Mouse (Mus musculus): ENCODE measurements around the gene Notch3. TPM values are rescaled to one million over a fixed set of nuclear protein-coding genes. Genes with fewer than 3 reads are reported as not detected.
"Not testable (repeated sequence)": the region's sequence is repeated elsewhere in the genome, so short reads cannot be mapped to it uniquely, and the experiment has no call there.

Gene Notch3
- polyA plus RNA-seq, 1 experiment = 33.0 TPM

DNA sequence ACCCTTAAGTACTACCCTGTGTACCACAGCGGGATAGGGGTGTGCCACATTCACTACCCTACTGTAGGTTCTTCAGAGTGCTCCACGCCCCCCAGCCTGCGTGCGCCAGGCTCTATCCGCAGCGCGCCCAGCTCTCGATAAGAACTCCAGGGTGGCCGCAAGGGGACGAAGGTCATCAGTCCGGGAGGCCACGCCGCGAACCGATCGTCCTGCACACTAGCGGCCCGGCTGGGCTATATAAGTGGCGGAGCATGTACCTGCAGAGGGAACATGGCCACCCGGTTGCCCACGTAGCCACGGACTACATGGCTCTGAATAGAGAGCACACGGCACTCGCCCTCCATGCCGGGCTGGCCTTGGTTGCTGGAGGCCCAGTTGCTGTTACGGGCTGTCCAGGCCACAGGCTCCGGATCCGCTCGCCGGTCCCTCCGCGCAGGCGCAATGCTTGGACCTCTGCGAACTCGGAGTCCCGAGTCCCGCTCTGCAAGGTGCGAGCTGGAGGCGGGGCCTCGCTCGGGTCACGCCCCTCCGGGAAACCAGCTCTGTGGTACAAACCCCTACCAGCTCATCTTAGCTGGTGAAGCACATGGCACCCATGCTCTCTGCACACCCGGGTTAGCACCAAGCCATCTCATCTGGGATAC lies 66.6 kb downstream of the Notch3 start:
- TF ChIP-seq POLR2A (IDR thresholded peaks at IDR 0.05; ENCODE audit: borderline replicate concordance, extremely low read depth, insufficient read depth, insufficient read length, poor library complexity, severe bottlenecking) = no peak
- TF ChIP-seq CTCF (IDR thresholded peaks at IDR 0.05; ENCODE audit: borderline replicate concordance, extremely low read depth, insufficient read depth, insufficient read length) = no peak
- peak; percentile 79 for DNase-seq (ENCODE audit: low read depth)

DNA sequence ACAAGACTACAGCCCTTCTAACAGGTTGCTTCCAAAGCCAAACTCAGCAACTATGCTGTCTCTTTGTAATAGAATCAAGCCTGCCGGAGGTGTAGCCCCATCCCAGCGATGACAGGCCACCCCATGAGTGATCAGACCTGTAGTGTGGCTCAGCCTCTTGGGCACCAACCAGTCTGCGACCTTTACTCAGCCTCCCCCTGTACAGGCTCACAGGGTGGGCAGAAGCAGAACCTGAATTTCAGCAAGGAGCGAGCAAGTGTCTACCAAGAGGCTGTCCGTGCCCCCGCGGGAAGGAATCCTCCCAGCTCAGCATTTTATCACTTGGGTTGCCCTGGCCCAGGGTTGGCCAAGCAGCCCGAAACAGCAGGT lies 67.1 kb downstream of the Notch3 start:
- TF ChIP-seq POLR2A (IDR thresholded peaks at IDR 0.05; ENCODE audit: borderline replicate concordance, extremely low read depth, insufficient read depth, insufficient read length, poor library complexity, severe bottlenecking) = no peak
- TF ChIP-seq CTCF (IDR thresholded peaks at IDR 0.05; ENCODE audit: borderline replicate concordance, extremely low read depth, insufficient read depth, insufficient read length) = no peak
- DNase-seq (ENCODE audit: low read depth) = no peak

DNA sequence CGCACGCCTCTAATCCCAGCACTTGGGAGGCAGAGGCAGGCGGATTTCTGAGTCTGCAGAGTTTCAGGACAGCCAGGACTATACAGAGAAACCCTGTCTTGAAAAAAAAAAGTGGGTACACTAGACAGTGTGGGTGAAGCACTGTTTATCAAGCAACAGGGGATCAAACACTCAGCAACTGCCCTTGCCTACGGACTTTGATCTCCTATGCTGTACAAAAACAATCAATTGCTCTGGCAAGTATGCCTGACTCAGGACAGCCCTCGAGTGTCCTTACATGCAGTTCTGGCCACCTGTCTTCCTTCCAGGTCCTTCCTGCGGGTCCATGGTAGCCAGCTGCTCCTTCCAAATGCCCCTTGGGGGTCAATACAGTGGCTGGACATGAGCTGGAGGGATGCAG lies 67.7 kb downstream of the Notch3 start:
- DNase-seq (ENCODE audit: low read depth) = not testable (repeated sequence)

DNA sequence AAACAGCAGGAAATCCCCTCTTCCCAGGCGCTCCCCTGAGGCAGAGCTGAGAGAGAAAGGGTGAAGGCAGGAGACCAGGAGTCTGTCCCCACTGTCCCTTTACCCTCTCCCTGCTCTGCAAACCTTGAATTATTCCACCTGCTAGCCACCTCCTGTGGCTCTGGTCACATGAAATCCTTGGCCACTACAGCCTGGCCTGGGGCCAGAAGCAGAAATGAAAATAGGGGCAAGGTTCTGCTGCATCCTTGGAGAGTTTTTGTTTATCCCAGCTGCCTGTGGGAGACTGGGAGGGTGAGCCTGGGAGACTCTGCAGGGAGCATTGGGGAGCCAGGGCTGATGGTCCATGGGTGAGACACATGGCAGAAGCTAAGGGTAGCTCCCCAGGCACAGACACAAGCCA lies 69.0 kb downstream of the Notch3 start:
- DNase-seq (ENCODE audit: low read depth) = no peak
- TF ChIP-seq CTCF (IDR thresholded peaks at IDR 0.05; ENCODE audit: borderline replicate concordance, extremely low read depth, insufficient read depth, insufficient read length) (no peak), POLR2A (IDR thresholded peaks at IDR 0.05; ENCODE audit: borderline replicate concordance, extremely low read depth, insufficient read depth, insufficient read length, poor library complexity, severe bottlenecking) (no peak)

DNA sequence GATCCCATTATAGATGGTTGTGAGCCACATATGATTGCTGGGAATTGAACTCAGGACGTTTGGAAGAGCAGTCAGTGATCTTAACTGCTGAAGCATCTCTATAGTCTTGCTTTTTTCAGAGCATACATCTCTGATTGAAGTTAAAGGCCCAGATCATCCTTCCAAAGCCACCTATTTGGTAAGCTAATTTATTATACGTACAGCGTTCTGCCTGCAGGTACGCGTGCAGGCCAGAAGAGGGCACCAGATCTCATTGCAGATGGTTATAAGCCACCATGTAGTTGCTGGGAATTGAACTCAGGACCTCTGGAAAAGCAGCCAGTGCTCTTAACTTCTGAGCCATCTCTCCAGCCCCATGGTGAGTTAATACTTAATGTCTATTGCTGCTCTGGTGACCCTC lies 73.8 kb downstream of the Notch3 start:
- DNase-seq (ENCODE audit: low read depth) = no peak
- TF ChIP-seq POLR2A (IDR thresholded peaks at IDR 0.05; ENCODE audit: borderline replicate concordance, extremely low read depth, insufficient read depth, insufficient read length, poor library complexity, severe bottlenecking) (no peak), CTCF (IDR thresholded peaks at IDR 0.05; ENCODE audit: borderline replicate concordance, extremely low read depth, insufficient read depth, insufficient read length) (peak; percentile 13; the same call in 1 of the 2 replicates)

DNA sequence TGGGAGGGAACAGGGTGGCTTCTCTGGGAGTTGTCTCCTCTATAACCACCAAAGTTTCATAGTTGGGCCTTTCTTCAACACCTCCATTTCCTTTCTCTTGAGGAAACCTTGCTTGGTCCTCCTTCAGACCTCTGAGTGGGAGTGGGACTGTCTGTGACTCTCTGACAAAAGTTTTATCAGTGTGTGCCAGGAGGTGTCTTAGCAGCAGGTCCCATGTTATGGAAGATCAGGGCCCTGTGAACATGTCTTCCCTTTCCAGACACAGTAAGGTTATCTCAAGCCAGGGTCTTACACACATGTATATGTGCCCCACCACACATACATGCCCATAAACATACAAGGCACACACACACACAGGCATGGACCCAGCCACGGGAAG lies 74.4 kb downstream of the Notch3 start:
- no peak for TF ChIP-seq POLR2A (IDR thresholded peaks at IDR 0.05; ENCODE audit: borderline replicate concordance, extremely low read depth, insufficient read depth, insufficient read length, poor library complexity, severe bottlenecking)
- no peak for TF ChIP-seq CTCF (IDR thresholded peaks at IDR 0.05; ENCODE audit: borderline replicate concordance, extremely low read depth, insufficient read depth, insufficient read length)
- DNase-seq (ENCODE audit: low read depth) = no peak

DNA sequence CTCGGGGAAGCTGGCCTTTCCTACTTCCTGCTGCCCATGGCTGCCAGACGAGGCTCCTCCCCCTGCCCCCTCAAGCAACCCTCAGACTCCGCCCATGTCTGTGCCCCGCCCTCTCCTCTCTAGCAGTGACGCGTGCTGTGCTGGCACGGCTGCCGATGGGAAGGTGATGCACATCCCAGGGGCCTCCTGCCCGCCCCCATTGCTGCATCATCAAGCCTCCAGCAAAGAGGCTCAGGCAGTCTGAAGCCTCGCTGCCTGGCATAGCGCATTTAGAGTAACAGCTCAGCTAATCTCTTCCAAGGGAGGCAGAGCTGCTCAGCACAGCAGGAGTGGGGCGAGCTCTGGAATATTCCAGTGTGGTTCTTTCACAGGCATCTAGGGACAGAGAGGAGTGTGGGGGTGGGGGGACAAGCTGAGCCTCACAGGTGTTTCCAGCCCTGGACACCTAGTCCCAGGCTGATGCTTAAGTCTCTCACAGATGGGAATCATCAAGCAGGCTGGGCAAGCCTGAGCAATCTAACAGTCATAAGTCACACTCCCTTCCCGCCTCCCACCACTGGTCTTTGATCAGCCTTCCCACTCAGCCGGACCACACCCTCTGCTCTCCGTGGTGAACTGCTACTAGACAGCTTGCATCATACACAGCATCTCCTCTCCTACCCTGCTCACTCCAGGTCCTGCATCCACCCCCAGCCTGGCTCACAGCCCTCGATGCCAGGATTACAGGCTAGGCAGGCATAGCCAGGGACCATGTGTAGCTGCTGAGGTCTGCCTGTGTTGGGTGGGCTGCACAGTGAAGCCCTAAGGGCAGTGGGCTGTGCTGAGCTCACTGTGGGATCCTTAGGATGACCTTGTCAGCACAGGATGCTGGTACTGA lies 75.0 kb downstream of the Notch3 start:
- DNase-seq (ENCODE audit: low read depth) = peak; percentile 91

DNA sequence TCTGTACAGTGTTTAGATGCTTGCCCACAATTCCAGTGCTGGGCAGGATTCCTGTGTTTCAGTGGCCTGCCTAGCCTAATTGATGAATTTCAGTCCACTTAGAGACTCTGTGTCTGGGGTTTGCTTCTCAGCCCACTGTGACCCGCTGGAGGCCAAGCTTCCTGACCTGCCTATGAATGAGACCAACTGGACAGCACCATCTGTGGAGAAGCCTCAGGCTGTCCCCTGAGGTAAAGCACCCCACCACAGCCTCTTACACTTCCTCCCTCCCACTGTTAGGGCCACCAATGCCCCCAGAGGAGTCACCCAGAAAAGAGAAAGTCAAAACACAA lies 75.7 kb downstream of the Notch3 start:
- no peak for DNase-seq (ENCODE audit: low read depth)
- no peak for TF ChIP-seq CTCF (IDR thresholded peaks at IDR 0.05; ENCODE audit: borderline replicate concordance, extremely low read depth, insufficient read depth, insufficient read length)
- TF ChIP-seq POLR2A (IDR thresholded peaks at IDR 0.05; ENCODE audit: borderline replicate concordance, extremely low read depth, insufficient read depth, insufficient read length, poor library complexity, severe bottlenecking) = no peak

DNA sequence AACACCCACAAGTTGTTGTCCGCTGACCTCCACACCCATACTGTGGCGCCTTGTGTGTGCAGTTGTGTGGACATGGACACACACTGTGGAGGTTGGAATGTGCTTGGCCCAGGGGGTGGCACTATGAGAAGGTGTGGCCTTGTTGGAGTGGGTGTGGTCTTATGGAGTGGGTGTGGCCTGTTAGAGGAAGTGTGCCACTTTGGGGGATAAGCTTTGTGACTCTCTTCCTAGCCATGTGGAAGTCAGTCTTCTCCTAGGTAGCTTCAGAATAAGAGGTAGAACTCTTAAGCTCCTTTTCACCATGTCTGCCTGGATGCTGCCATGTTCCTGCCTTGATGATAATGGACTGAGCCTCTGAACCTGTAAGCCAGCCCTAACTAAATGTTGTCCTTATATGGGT lies 79.6 kb downstream of the Notch3 start:
- no peak for DNase-seq (ENCODE audit: low read depth)
- no peak for TF ChIP-seq POLR2A (IDR thresholded peaks at IDR 0.05; ENCODE audit: borderline replicate concordance, extremely low read depth, insufficient read depth, insufficient read length, poor library complexity, severe bottlenecking)
- no peak for TF ChIP-seq CTCF (IDR thresholded peaks at IDR 0.05; ENCODE audit: borderline replicate concordance, extremely low read depth, insufficient read depth, insufficient read length)

DNA sequence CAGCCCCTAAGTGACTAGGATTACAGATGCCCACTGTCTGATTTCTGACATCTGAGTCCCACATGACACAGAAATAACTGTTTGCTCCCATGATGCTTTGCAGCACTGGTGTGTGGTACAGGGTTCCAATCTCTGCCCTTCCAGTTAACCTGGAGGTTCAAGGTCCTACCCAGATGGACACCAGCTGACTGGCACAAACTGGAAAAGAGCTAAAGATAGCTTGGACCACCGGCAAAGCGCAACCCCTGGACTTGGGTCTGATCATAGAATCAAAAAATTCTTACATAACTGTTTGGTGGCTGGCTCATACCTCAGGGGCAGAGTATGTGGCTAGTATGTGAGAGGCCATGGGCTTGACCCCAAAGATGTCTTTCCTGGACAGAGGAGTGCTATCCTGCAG lies 83.3 kb downstream of the Notch3 start:
- TF ChIP-seq POLR2A (IDR thresholded peaks at IDR 0.05; ENCODE audit: borderline replicate concordance, extremely low read depth, insufficient read depth, insufficient read length, poor library complexity, severe bottlenecking) (no peak), CTCF (IDR thresholded peaks at IDR 0.05; ENCODE audit: borderline replicate concordance, extremely low read depth, insufficient read depth, insufficient read length) (no peak)
- no peak for DNase-seq (ENCODE audit: low read depth)

DNA sequence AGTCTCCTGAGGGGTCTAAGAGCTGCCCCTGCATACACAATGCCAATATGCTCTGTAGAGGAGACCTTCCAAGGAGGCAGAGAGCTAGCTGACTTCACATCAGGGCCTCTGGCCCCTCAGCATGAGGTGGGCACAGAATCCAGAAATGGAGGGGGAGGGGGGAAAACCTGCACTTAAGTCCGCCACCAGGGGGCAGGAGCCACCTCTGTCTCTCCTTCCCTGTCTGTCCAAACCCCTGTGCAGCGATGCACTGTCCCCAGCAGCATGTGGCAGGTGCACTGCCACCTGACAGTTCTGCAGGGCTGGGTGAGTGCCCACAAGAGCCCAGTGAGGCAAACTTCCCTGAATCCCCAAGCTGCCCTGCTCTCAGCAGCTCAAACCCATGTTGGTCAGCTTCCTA lies 91.5 kb downstream of the Notch3 start:
- TF ChIP-seq CTCF (IDR thresholded peaks at IDR 0.05; ENCODE audit: borderline replicate concordance, extremely low read depth, insufficient read depth, insufficient read length) = peak; percentile 74
- TF ChIP-seq POLR2A (IDR thresholded peaks at IDR 0.05; ENCODE audit: borderline replicate concordance, extremely low read depth, insufficient read depth, insufficient read length, poor library complexity, severe bottlenecking) = no peak
- DNase-seq (ENCODE audit: low read depth) = peak; percentile 59

DNA sequence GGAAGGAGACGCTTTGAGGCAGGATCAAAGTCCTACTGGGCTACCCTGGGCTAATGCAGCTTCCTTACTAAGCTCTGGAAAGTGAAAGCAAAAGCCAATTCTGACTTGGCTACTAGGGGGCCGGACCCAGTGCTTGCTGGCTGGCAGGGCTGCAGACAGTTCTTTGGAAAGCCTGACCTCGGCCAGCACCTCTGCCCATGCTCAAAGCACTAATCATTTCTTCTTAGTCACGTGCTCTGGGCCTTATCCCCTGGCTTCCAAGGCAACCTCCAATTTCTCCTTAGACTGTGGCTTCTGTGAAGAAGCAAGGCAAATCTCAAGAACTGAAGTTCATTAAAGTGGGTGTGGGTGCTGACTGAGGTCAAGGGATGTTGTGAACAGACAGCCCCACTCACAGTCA lies 92.0 kb downstream of the Notch3 start:
- DNase-seq (ENCODE audit: low read depth) = no peak
- TF ChIP-seq POLR2A (IDR thresholded peaks at IDR 0.05; ENCODE audit: borderline replicate concordance, extremely low read depth, insufficient read depth, insufficient read length, poor library complexity, severe bottlenecking) = no peak
- TF ChIP-seq CTCF (IDR thresholded peaks at IDR 0.05; ENCODE audit: borderline replicate concordance, extremely low read depth, insufficient read depth, insufficient read length) = no peak
